Mouse (Mus musculus) embryo, embryonic 10 days (tissue): ENCODE results near the gene Prap1.

ENCODE experiments used
- DNase-seq: peaks from one replicate; pipeline ENCODE4 v3.0.0-alpha.2; 2015; ENCODE audit warnings: low spot score

Gene Prap1

DNA sequence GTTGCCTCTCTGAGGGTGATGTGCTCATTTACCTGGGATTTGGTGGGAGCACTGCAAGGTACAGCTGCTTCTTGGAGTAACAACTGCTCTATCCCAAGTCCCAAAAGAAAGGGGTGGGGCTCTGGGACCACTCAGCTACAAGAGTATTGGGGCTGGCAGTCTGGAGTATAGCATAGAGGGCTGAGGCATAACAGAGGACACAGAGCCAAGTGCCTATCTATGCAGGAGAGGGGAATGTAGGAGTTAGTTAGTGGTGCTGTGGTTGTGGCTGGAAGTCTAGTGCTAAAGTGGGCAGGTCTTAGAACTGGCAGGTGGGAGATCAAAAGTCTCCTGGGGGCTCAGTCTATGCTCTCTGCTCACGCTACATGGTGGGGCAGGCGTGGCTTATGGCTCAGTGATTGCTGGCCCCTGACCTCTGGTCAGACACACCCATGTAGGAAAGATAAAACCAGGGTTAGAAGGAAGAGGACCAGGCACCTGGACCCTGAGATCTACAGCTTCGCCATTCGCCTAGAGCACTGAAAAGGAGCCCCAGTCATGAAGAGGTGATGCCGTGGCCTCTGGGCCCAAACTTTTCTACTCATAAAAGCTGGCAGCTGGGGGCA lies at the start of gene Prap1:
Gene Prap1 (plus strand): TSS at position 472 of the 605 bp plus-strand sequence.
- DNase-seq: no peak

DNA sequence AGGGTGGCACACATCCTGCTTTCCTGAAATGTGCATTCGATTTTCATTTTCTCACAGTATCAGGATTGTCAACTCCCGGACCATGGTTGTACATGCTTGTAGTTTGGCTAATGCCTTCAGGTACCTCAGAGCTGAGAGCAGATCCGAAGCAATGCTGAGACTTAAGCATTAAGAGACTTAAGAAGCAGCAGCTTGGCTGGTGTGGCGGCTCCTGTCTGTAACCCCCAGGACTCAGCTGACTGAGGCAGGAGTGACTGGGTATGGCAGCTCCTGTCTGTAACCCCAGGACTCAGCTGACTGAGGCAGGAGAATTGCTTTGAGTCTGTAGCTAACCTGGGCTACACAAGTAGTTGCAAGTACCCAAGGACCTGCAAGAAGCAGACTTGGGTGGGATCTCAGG lies 47.6 kb upstream of the Prap1 start:
- no peak for DNase-seq

DNA sequence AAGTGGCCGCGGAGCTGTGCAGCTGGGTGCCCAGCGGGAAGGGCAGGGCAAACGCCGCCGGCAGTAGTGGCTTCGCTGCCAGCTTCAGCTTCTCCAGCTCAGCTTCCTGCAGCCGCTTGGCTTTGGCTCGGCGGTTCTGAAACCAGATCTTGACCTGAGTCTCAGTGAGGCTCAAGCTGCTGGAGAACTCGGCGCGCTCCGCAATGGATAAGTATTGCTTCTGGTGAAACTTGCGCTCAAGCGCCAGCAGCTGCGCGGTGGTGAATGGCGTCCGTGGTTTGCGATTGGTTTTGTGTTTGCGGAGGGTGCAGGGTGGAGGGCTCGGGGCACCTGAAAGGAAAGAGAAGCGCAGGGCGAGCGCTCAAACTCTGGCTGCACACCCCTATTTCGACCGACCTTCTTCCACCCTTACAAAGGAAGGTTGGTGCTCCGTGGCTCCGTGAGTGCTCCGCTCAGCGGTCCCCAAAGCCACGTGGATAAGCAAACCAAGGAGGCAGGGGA lies 45.3 kb upstream of the Prap1 start:
- peak; percentile 67 for DNase-seq

GRCm38 (mm10) chr7:140048361-140049114 lies 44.7 kb upstream of the Prap1 start, which contains the start of gene Msx3:
Gene Msx3 (minus strand): TSS chr7:140049089.
- DNase-seq: peak; percentile 51

GRCm38 (mm10) chr7:140049115-140049689 lies 44.0 kb upstream of the Prap1 start:
- peak; percentile 58 for DNase-seq

GRCm38 (mm10) chr7:140054124-140054523 lies 39.1 kb upstream of the Prap1 start:
- DNase-seq: no peak

DNA sequence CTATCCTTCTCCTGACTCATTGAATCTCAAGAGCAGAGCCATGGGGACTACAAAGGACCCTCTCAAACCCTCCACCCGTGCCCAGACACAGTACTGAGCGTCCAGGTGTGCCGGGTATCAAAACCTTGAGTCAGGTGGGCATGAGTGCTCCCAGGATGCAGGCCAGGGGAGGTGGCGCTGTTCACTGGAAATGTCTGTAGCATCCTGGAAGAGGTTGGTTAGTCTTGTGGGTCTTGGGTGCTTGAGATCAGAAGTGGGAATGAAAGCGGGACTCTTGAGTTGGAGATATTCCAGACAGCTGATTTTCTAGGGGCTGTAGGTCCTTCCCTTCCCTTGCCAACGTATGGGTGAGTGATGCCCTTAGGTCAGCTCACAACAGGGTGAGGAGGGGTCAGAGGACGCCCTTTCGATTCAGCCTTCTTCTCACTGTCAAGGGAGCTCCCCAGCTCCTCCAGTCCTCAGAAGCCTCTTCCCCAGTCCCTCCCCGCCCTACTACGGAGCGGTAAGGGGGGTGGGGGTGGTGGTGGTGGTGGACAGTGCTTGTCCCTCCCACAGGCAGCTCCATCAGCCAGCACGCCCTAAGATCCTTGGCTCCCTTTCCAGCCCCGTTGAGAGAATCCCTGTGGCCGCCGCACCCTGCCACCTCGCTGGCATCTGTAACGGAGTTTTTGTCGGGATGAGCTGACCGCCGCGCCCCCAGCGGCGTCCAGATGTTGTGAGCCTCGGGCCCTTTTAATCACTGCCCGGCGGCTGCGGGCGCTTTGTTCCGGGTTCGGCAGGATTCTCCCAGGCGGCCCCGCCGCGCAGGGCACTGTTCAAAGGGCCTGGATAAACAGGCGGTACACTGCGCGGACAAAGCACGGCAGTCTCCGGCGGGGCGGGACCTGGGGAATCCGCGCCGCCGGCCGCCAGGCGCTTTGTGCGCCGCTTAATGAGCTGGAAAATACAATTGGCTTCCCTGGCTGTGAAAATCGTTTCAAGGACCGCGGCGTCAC lies 35.5 kb upstream of the Prap1 start:
- DNase-seq: peak; percentile 85

DNA sequence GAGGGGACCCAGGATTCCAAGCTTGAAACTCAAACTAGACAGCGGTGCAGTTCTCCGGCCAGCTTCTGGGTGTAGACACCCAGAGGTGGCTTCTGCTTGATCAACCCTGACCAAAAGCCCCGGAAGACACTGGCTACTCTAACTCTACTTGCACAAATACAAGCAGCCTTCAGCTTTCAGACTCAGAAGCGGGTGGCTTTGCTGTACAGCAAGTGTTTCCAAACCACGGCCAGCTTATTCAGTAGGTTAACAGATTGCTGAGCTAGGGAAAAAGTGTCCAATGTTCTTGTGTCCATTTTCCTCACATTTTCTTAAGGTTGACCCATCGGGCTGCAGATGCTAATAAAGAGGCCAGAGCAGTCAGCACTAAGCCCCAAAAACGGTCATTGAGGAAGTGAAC lies 34.7 kb upstream of the Prap1 start:
- no peak for DNase-seq

DNA sequence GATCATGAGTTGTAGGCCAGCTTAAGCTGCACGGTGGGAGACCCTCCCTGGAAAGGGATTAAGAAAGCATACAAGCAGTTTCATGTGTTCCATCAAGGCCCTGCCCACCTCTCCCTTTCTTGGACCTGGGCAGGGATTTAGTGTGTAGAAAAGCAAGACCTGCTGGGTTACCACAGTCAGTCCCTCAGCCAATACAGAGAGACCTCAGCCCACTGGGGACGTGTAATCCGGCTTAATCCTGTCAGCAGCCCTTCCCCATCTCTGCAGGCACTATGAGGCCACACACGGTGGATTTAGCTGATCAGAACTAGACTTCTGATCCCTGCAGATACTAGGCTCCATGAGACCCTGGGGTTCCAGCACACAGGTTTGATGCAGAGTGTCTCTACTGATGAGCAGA lies 33.6 kb upstream of the Prap1 start:
- peak; percentile 31 for DNase-seq

- peak; percentile 86 for DNase-seq
Observed at GRCm38 (mm10) chr7:140060936-140061831, 32.0 kb upstream of the Prap1 start.

- DNase-seq: no peak
Observed at GRCm38 (mm10) chr7:140061832-140062130, 31.4 kb upstream of the Prap1 start.

DNA sequence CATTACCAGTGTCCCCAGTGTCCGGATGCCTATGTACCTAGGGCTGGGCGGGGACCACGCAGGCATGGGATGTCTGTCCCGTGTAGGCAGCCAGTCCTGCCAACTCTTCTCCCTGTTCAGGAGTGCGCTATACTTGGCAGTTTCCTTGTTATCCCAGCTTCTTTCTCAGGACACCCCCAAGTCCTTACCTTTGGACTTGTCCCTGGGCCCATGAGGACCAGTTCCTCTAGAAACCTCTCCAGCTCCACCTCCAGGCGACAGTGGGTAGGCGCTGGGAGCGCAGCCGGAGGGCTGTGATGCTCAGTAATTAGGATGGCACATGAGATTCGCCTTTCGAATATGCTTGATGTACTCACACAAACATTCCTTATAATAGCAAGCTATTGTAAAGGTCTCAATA lies 30.9 kb upstream of the Prap1 start:
- DNase-seq: peak; percentile 66

GRCm38 (mm10) chr7:140063092-140063491 lies 30.1 kb upstream of the Prap1 start:
- DNase-seq: peak; percentile 91

- DNase-seq: no peak
Observed at GRCm38 (mm10) chr7:140067397-140067796, 25.8 kb upstream of the Prap1 start.

DNA sequence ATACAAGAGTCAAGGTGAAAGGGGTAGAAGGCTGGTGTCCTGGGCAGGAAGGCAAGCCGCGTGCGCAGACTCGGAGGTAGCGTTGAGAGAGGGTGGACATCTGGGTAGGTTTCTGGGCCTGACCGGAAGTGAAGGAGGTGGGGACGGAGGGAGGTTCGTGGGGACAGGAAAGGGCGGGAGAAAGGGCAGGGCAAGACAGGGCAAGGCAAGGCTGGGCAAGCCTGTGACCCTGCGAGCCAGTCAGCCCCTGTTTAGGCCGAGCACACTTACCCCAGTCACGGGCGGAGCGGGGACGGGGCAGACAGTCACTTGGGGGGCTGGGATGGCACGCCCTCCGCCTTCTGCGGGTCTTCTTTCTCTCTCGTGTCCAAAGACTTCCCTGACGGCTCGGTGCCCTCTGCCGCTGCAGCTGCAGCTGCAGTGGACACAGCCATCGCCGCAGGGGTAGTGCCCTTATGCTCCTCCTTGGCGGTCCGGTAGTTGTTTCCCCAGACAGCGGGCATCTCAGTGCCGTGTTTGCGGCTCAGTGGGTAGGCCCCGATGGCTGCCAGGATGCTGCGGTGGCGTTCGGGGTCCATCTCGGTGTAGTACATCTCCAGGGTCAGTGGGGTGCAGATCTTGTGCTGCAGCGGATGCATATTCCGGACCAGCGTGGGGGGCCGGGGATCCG lies 23.0 kb upstream of the Prap1 start:
- DNase-seq: peak; percentile 40

DNA sequence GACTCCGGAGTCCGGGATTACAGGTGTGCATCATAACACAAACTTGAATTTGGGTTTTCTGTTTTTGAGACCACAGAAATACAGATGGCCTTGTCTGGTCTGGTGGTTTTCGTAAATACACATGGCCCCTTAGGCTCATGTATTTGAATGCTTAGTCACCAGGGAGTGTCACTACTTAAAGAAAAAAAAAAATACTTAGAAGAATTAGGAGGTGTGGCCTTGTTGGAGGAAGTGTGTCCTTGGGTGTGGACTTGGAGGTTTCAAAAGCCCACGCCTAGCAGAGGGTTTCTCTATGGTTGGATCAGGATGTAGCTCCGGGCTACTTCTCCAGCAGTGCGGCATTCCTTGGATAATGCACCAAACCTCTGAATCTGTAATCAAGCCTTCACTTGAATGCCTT lies 15.5 kb upstream of the Prap1 start:
- no peak for DNase-seq

GRCm38 (mm10) chr7:140078711-140079110 lies 14.5 kb upstream of the Prap1 start:
- DNase-seq: peak; percentile 87

GRCm38 (mm10) chr7:140080503-140081156 lies 12.6 kb upstream of the Prap1 start:
- peak; percentile 95 for DNase-seq

DNA sequence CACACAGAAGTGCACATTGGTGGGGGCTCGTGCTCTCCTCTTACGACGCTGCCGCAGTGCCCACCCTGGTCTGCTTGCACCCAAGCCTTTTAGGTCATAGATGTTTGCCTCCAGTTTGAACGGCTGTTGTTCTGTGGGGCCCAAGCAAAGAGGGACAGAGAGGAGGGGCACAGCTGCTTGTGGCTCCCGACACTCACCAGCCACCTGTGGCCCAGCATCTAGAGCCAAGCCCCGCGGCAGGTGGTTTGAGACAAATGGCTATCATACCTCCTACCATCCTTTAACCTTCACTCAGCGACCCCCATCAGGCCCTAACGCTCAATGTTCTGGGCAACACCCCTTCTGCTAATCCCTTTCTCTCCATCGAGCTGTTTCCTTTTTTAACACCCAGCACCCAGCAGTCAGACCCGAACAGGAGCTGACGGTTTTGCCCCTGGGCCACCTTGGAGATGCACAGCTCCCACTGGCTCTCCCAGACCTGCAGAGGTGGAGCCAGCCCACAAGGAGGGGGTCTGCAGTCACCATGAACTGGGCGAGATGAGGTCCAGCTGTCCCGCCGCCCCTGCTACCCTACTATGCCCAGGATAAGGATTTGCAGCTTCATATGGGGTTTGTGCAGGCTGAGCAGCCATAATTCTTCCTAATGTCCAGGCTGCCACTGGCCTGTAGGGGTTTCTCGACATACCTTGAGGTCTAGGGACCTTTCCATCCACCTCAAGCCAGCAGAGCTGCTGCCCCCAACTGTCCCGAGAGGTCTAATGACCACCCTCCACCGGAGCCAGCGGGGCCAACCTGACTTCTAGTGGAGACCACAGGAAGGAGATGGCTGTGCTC lies 11.6 kb upstream of the Prap1 start:
- no peak for DNase-seq
